Mouse (Mus musculus): Measurements from ENCODE around the gene Rhbdf2.

The Rhbdf2 gene

GRCm38 (mm10) chr11:116585682-116586081 is 41.1 kb downstream of the Rhbdf2 start:
- DNase-seq, result no peak

- peak; percentile 93 for DNase-seq
These were observed 45.4 kb downstream of the Rhbdf2 start, which contains the start of gene Ube2o for GRCm38 (mm10) chr11:116581376-116581814. Ube2o (minus strand) TSS chr11:116581447.

- peak; percentile 68 for DNase-seq
These were observed 46.0 kb downstream of the Rhbdf2 start for GRCm38 (mm10) chr11:116580711-116581375.

- DNase-seq, result no peak
These were observed 46.7 kb downstream of the Rhbdf2 start for GRCm38 (mm10) chr11:116580031-116580652.

- no peak for DNase-seq
These were observed 47.5 kb downstream of the Rhbdf2 start for GRCm38 (mm10) chr11:116579280-116579679.

- no peak for DNase-seq
These were observed 51.4 kb downstream of the Rhbdf2 start for GRCm38 (mm10) chr11:116575396-116575795.

- DNase-seq, result no peak
These were observed 51.8 kb downstream of the Rhbdf2 start for GRCm38 (mm10) chr11:116574982-116575381.

GRCm38 (mm10) chr11:116574486-116574885 is 52.3 kb downstream of the Rhbdf2 start:
- DNase-seq, result no peak

- no peak for DNase-seq
These were observed 53.9 kb downstream of the Rhbdf2 start for GRCm38 (mm10) chr11:116572756-116573543.

GRCm38 (mm10) chr11:116571767-116572679 is 54.8 kb downstream of the Rhbdf2 start:
- DNase-seq, result no peak

- DNase-seq, result no peak
These were observed 56.0 kb downstream of the Rhbdf2 start for GRCm38 (mm10) chr11:116570821-116571220.

- DNase-seq, result no peak
These were observed 59.3 kb downstream of the Rhbdf2 start for GRCm38 (mm10) chr11:116567531-116567930.

- no peak for DNase-seq
These were observed 61.4 kb downstream of the Rhbdf2 start for GRCm38 (mm10) chr11:116565283-116566041.

GRCm38 (mm10) chr11:116556308-116556707 is 70.5 kb downstream of the Rhbdf2 start:
- no peak for DNase-seq

- DNase-seq, result no peak
These were observed 71.2 kb downstream of the Rhbdf2 start for GRCm38 (mm10) chr11:116555572-116555971.

- peak; percentile 53 for DNase-seq
These were observed 72.5 kb downstream of the Rhbdf2 start for GRCm38 (mm10) chr11:116554171-116554878.

GRCm38 (mm10) chr11:116552194-116552593 is 74.6 kb downstream of the Rhbdf2 start:
- no peak for DNase-seq

GRCm38 (mm10) chr11:116550748-116551147 is 76.1 kb downstream of the Rhbdf2 start:
- DNase-seq, result no peak

GRCm38 (mm10) chr11:116549273-116550038 is 77.4 kb downstream of the Rhbdf2 start:
- no peak for DNase-seq

GRCm38 (mm10) chr11:116548780-116549179 is 78.0 kb downstream of the Rhbdf2 start:
- no peak for DNase-seq
